Mouse (Mus musculus) frontal cortex, adult (tissue): ENCODE results near the gene Kiss1.

Experiments used
- ATAC-seq: cut with Nextera tagmentation; 2 replicates; pipeline ENCODE4 v1.9.2; 2017; ENCODE audit warnings: mild to moderate bottlenecking, moderate library complexity, mixed read lengths; ENCODE audit not compliant: low TSS enrichment

Kiss1 gene

DNA sequence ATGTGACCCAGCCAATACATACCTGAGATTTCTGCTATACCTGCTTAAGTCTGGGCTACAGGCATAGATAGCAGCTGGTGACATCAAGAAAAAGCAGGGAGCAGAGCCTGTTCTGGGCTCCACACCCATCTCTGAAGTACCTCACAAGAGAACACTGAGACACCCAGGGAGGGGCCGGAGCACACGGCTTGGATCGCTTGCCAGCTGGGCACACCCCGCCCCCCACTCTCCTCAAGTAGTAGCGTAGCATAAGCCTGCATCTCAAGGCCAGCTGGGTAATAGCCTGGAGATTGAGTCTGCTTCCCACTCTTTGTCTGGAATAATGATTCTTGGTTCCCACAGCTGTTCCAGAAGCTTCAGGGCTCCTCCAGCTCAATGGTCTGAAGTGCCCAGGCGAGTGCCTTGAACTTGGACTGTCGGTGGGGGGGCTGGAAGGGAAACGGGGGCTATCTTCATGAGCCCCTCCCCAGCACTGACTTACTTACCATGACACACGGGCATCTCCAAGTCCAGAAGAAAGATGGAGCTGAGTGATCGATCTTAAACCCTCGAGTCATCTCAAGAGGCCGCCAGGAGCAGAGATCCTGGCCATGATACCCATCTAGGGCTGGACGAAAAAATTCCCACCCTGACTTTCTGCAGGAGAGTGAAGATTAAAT lies at the start of gene Kiss1:
Gene Kiss1, plus strand, starts transcription at position 609 of the 659 bp plus-strand sequence.
- peak; percentile 63 for ATAC-seq

DNA sequence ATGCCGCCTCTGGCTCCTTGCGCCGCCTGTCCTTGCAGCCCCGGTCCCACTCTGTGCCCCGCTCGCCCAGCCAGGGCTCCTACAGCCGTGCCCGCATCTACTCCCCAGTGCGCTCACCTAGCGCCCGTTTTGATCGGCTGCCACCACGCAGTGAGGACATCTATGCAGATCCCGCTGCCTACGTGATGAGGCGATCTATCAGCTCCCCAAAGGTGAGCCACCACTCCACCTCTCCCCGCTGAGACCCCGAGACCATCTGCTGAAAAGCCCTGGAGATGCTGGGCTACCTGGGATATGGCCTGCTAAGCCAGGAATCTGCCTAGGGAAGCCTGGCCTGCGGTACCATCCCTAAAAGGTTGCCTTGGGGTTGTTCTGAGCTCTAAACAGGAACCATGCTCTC lies 47.5 kb upstream of the Kiss1 start:
- no peak for ATAC-seq

DNA sequence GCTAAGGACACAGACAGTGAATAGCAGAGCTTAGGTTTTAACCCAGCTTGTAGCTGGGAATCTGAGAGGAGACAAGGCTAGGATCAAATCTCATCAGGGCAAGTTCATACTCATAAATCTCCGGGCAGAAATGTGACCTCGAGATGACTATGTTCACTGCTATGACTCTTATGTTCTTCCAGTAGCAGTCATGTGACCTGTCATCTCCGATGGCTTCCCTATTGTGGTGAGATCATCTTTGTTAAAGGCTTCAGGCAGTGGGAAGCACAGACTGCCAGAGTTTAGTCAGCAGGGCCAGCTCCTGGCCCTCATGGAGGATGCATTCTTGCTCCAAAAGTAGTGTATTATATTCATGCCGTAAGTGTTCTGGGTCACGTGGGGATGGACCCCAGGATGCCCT lies 44.7 kb upstream of the Kiss1 start:
- no peak for ATAC-seq

DNA sequence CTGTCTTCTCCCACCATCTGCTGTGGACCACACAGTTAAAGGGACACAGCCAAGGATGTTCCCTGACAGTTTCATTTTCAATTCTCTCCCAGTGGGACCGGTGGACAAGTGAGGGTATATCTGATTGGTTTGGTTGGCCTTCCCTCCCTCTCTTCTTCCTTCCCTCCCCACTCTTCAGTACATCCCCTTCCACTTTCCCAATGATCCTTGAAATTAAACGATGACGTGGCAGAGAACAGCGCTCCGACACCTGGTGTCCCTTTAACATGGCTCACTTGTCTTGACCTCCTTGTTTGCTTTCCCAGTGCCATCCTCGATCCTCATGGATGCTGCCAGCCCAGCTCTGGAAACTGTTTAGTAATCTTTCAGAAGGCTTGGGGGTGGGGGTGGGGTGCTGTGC lies 43.1 kb upstream of the Kiss1 start:
- ATAC-seq = no peak

DNA sequence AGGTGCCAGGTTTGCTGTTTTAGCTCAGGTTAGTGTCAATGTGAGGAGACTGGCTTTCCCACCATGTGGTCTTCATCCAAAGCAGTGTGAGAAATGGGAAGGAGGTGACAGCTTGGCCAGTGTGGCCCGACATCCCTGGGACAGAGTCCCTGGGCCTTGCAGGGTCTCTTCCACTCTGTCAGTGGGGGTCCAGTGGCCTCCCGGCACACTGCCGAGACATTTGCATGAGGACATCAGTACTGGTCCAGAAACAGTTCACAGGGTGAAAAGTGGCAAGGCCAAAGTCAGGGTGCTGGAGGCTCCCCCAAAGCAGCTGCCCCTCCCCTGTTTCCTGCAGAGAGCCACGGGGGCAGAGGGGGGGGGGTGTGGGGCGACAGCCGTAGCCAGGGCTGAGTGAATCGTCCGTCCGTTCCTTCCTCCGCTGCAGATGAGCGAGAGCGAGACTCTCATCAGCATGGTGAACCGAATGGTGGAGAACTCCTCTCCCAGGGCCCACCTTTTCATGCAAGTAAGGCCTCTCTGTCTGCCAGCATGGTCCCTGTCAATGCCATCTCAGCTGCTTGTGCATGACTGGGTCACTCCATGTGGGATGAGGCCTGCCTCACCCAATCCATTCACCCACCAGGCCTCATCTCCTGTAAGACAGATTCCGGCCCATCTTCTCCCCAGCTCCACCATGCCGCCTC lies 42.6 kb upstream of the Kiss1 start:
- no peak for ATAC-seq

DNA sequence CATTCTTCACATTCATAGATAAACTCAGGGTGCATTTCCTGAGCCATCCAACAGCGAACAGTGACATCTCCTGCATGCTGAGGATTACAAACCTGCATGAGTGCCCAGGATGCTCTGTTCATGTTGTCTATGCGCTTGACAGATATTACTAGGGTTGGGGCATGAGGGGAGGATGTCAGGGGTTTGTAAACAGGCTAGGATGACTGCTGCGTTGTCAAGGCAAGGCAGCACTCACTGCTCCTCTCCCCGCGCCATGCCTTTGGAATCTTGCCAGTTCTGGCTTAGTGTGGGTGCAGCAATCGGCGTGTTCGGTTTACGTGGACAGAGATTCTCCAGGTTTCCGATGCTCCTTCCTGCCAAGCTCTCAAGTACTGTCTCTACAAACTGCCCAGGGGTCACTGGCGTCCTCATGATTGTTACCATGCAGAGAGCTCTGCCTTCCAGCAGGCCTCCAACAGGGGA lies 42.0 kb upstream of the Kiss1 start:
- ATAC-seq = peak; percentile 66

DNA sequence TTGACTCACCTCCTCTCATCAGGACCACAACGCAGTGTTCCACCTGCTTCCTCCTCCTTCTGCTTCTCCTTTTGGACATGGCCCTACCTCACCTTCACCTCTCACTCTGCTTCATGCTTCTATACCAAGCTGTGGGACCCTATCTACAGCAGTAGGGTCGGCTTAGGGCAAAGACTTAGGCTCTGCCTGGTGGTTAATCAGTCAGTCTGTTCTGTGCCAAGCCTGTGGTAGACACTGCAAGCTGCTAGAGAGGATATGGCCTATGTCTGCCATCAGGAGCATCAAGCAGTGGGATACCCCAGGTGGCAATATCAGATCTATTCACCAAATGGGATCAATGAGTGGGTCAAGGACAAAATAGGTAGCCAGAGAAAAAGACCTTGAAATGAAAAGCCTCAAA lies 41.1 kb upstream of the Kiss1 start:
- no peak for ATAC-seq

DNA sequence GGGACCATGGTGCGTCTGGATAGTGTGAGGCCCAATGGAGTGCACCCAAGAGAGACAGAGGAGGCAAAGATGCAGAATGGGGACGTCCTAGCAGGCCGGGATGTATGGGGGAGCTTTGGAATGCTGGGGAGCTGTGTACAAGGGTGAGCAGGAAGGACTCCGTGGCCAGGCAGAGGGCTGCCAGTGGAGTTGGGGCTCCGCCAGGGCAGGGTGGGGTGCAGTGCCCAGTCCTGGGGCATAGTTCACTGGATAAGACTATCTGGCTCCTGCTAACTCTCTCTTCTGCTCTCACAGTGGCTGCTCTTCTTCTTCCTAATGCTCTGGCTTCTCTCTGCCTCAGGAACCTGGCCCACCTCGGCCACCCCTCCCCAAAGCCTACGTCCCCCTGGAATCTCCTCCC lies 35.8 kb upstream of the Kiss1 start:
- no peak for ATAC-seq

DNA sequence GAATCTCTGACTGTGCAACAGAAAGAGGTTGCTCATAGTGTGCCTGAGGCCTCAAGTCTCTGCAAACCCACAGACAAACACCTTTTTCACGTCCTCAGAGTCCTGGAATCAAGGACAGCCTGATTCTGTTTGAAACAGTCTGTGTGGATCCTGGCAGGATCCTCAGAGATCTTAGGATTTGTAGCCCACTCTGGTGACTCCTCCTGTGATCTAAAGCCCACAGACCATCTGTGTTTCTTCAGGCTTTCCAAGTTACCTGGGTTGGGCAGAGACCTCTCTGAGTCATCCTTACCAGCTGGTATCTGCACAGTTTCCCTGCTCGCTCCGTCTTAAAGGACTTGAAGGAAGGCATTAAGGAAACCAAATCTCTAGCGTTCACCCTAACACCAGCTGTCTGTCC lies 34.6 kb upstream of the Kiss1 start:
- ATAC-seq = peak; percentile 82

DNA sequence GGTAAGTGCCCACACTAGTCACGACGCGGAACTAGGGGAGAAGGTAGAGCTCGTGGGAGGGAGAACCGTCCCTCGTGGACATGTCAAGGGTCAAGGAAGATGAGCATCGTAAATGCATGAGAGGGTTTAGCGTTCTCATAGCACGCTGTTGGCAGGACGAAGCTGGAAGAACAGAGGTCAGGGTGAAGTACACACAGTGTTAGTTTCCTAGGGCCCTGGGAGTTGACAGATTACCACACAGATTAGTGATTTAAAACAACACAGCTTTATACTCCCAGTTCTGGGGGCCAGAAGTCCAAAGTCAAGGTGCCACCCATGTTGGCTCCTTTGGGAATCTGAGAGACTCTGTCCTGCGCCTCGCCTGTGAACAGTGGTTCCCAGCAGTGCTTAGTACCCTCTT lies 33.8 kb upstream of the Kiss1 start:
- no peak for ATAC-seq

DNA sequence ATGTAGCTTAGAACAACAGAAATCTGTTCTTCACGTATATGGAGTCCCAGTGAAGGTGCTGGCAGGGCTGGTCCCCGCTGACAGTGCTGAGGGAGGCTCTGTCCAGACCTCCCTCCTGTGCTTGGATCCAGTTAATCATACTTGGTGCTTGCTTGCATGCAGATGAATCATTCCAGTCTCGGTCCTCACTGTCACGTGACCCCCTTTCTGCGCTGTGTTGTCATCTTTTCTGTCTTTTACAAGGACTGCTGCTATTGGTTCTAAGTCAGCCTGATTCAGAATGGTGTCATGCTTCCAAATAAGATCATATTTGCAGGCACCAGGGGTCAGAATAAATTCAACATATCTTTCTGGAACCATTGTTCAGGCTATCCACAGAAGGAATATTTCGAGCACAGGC lies 29.8 kb upstream of the Kiss1 start:
- no peak for ATAC-seq

DNA sequence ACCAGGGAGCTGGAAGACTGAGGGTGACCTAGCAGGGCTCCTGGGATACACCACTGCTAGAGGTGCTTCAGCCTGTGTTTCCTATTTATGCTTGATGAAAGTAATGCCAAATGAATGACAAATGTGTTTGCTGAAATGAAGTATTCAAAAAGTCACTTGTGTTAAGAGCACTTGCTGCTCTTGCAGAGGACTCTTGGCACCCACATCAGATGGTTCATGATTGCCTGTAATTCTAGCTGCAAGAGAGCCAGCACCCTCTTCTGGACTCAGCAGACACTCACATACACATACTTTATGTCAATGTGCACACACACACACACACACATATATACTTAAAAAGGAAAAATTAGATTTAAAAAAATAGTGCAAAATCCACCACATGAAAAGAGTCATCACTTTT lies 29.1 kb upstream of the Kiss1 start:
- no peak for ATAC-seq

DNA sequence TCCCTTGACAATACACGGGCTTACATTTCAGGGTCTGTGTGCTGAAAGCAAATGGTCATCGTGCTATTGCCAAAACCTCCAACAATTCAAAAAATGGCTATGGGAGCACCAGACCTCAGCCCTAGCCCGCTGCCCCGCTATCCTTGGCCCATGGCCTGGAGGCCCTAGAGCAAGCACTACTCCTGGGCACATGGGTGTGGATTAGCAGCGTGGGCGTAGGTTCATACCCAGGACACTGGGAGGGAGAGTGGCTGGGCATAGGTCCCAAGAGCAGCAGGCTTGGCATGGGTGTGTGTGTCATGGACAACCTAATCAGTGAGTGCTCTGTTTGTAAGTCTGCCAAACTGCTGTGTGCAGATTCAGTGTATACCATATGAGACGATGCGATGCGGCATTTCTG lies 25.3 kb upstream of the Kiss1 start:
- no peak for ATAC-seq

DNA sequence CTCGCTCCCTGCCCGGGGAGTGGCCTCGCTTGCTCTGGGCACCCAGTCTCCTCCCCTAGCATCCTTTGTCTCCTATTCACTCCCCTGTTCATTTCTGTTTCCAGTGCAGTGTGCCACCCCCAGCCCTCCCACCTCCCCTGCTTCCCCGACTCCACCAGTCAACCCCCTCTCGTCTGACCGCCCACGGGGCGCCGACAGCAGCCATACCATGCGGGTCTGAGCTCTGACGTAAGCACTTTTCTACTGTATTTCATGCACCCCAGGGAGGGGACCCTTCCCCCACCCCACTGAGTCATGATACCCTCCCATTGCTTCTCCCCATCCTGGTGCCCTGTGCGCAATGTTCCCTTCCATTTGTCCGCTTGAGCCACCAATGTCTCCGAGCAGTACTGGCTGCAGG lies 22.9 kb upstream of the Kiss1 start:
- peak; percentile 64 for ATAC-seq

DNA sequence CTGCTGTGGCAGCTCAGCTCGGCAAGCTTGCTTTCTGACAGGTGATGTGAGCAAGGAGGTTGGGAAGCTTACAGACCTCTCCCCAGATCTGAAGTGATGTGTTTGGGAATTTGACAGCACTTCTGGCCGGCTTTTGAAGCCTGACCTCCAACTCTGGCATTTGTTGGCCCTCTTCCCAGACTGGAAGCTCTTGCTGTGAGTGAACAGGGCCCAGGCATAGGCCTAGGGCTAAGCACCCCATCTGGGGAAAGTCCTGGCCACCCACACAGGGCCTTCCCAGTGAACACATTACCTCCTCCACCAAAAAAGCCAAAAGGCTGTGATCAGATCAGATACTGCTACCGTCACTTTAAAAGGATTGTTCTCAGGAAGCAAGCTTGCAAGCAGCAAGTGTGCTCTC lies 19.1 kb upstream of the Kiss1 start:
- ATAC-seq = no peak

DNA sequence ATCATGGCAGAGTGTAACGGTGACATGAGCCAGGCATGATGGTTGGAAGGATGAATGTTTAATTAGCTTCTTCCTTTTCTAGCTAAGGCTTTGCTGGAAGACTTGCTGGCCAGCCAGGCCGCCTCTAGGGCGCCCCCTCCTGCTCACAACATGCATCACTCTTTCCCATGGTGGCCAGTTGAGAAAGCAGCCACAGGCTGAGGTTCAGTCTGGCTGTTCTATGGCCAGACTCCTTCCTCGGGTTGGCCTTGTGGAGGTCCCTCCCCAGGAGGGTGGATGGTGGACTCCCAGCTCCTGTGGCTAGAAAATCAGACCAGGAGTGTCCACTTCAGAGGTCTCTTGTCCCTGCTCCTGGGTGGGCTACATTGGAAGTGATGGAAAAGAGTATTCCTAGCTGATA lies 14.8 kb upstream of the Kiss1 start:
- ATAC-seq = peak; percentile 63; the same call in 1 of the 2 replicates

DNA sequence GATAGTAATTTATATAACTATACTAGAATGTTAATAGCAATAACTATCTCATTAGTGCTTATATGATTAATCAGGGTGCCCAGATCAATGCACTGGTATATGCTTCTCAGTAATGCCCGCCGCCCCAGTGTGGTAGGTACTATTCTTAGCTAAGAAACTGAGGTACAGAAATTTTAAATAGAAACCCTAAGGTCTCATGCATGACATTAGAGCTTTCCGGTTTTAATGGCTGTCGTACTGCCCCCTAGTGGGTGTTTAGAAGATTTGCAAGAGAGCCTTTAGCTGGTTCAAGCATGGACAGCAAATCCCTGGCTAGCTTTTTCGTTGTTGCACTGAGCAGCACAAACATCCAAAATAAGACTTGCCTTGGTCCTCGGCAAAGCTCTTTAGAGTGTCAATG lies 14.4 kb upstream of the Kiss1 start:
- no peak for ATAC-seq

DNA sequence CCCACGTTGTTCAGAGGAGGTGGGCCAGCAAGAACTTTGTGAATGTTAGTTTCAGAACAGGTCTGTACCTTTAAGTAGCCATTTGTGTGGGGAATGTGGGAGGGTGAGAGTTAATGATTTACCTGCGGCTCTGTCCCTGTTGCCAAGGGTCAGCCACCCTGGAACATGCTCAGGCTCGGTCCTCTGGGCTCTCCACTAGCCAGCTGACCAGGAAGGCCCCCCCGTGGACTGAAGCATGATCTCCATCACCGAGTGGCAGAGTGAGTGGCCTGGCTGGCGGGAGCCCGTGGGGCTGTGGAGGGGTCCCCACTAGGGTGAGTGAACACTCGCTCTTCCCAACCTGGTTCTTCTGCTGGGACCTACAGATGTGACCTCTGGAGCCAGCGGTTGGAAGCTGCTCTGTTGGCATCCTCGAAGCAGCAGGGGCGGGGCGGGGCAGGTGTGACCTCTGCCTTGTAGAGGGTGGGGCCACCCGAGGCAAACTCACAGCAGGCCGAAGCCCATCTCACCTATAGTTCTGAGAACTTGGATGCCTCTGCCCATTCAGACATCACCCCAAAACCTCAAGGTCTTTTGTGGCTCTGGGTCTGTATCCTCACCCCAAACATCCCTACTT lies 11.9 kb upstream of the Kiss1 start, which contains the start of gene Golt1a:
Gene Golt1a, plus strand, starts transcription at position 149 of the 616 bp plus-strand sequence.
- ATAC-seq = no peak

DNA sequence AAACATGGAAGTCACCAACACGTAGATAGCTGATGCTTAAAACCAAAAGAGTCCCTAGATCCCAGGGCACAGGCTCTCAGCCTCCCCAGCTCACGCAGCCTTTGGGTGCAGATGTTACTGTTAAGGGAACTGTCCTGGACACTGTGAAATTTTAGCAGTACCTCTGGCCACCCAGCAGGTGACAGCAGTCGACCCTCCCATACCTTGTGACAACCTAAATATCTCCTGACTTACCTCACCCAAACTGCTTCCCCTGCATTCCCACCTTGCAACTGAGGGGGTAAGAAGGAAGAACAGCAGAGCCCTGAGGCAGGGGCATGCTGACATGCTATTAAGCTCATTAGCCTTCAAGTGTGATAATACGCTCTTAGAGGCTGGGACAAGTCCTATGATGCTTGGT lies 10.4 kb upstream of the Kiss1 start:
- ATAC-seq = no peak

DNA sequence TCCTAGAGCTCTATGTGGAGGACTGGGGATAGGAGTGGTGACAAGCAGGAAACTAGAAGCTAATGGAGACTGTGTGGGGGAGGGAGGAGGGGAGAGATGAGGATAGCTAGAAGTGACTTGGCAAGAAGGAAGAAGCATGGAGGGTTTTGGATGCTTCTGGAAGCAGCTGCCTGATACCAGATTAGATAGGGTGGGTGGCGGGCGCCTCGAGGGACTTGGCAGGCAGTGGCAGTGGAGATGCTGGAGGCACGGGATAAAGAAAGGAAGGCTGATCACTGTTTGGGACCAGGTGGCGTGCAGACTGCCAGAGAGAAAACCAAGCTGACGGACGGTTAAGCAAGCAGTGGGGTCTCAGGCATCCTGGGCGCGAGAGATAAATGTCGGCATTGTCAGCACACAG lies 9.7 kb upstream of the Kiss1 start:
- peak; percentile 85 for ATAC-seq

DNA sequence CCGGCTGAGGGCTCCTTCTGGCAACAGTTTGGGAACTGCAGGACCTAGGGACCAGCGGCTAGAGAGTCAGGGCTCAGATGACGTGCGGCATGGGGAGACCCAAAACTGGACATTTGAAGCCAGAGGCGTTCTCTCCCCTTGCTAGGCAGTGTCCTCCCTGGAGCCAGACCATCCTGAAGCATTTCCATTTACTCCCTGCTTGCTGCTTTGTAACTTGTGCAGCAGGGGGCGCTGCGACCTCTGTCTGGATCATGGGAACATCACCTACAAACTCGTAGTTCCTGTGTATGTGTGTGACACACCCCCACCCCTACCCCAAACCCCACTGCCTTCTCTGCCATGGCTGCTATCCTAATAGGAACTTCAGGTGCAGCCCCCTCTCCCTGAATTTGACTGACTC lies 7.3 kb upstream of the Kiss1 start:
- ATAC-seq = peak; percentile 39; the same call in 1 of the 2 replicates

DNA sequence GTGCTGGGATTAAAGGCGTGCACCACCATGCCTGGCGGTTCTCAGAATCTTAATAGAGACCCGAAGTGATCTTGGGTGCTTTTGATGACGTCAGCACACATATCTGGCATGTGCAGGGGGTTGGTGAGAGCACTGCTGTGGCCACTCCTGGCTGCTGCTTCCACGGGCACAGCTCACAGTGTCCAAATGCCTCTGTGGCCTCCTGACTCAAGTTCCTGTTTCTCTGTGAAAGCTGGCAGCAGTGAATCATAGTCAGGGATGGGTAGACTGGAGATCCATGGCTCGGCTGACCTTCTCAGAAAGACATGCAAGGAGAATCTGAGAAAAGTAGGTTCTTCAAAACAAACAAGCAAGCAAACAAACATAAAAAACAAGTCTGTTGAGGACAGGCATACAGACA lies 5.9 kb upstream of the Kiss1 start:
- ATAC-seq = no peak

DNA sequence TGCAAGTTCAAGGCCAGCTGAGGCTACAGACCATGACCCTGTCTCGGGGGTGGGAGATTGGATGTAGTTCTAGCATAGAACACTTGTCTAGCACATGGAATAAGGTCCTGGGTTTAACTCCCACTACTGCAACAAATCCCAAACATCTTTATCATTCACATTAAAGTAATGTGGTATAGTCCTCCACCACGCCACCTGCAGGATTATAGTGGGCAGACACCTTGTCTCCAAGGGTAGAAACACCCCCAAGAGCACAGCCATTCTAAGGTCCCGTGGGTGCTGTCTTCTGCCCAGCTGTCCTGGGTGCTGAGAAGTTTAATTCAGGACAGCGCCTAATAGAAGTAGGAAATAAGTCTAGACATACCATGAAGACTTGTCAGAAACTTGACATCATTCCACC lies 5.1 kb upstream of the Kiss1 start:
- ATAC-seq = no peak
